Mouse (Mus musculus) liver, embryonic 15.5 days (tissue): ENCODE results near the gene Dap3. TPM values are rescaled to one million over a fixed set of nuclear protein-coding genes. Genes with fewer than 3 reads are reported as not detected.

Experiments used
- ATAC-seq: fragments of 200-750 bp; cut with Nextera tagmentation; 2 replicates; pipeline ENCODE4 v1.8.0; 2017; ENCODE audit warnings: moderate number of reproducible peaks, mild to moderate bottlenecking, moderate library complexity; ENCODE audit not compliant: insufficient read depth
- H3K27ac ChIP-seq: fragments of 300-500 bp; sonication (generic); replicated peaks from 2 replicates; pipeline ENCODE4 v1.5.1; 2015; ENCODE audit warnings: mild to moderate bottlenecking, inconsistent platforms
- H3K27me3 ChIP-seq: fragments of 300-500 bp; sonication (generic); 2 replicates; pipeline ENCODE4 v1.6.1; 2015; ENCODE audit warnings: mild to moderate bottlenecking, inconsistent platforms
- H3K36me3 ChIP-seq: fragments of 300-500 bp; sonication (generic); replicated peaks from 2 replicates; pipeline ENCODE4 v1.6.1; 2015; ENCODE audit warnings: moderate library complexity, mild to moderate bottlenecking, inconsistent platforms
- H3K4me1 ChIP-seq: fragments of 300-500 bp; sonication (generic); replicated peaks from 2 replicates; pipeline ENCODE4 v1.6.1; 2015; ENCODE audit warnings: inconsistent platforms
- H3K4me2 ChIP-seq: fragments of 300-500 bp; sonication (generic); 2 replicates; pipeline ENCODE4 v1.6.1; 2015; ENCODE audit warnings: moderate library complexity, mild to moderate bottlenecking, inconsistent platforms
- H3K4me3 ChIP-seq: fragments of 300-500 bp; sonication (generic); replicated peaks from 2 replicates; pipeline ENCODE4 v1.5.1; 2015; ENCODE audit warnings: mild to moderate bottlenecking, inconsistent platforms
- H3K9ac ChIP-seq: fragments of 300-500 bp; sonication (generic); 2 replicates; pipeline ENCODE4 v1.6.1; 2015; ENCODE audit warnings: moderate library complexity, mild to moderate bottlenecking, inconsistent platforms
- H3K9me3 ChIP-seq: fragments of 300-500 bp; sonication (generic); replicated peaks from 2 replicates; pipeline ENCODE4 v1.6.1; 2016; ENCODE audit warnings: inconsistent platforms
- WGBS: fragments of 180-500 bp; shearing (Covaris S2); methylation state at CpG from one replicate; pipeline ENCODE4 v1.1.7; 2015; ENCODE audit warnings: mixed read lengths; ENCODE audit not compliant: insufficient replicate concordance; 5-methylcytosine and 5-hydroxymethylcytosine counted together
- polyA plus RNA-seq: library from polyadenylated mRNA; unstranded; fragments of >200 nt; fragmentation: Nextera tagmentation; extraction: Ambion mirVana; gene quantifications from 2 replicates; pipeline ENCODE4 v1.2.1, GENCODE M21; 2015

Dap3 gene
- polyA plus RNA-seq, 1 experiment from 2014 or later: 88.9 TPM

GRCm38 (mm10) chr3:88944109-88944508 lies 6.9 kb downstream of the Dap3 start:
- Histone ChIP-seq H3K9ac (no peak overlapping the region), H3K4me2 (no peak overlapping the region), H3K4me1 (peaks cover 33% of the 10 kb centered on the region), H3K27ac (no peak overlapping the region), H3K27me3 (no peaks in the 10 kb centered on the region), H3K36me3 (peaks cover 25% of the 10 kb centered on the region), H3K9me3 (no peaks in the 10 kb centered on the region), H3K4me3 (no peak overlapping the region)
- ATAC-seq: no peak
- 40% methylated on average over 4 of the region's 4 CpGs for WGBS

DNA sequence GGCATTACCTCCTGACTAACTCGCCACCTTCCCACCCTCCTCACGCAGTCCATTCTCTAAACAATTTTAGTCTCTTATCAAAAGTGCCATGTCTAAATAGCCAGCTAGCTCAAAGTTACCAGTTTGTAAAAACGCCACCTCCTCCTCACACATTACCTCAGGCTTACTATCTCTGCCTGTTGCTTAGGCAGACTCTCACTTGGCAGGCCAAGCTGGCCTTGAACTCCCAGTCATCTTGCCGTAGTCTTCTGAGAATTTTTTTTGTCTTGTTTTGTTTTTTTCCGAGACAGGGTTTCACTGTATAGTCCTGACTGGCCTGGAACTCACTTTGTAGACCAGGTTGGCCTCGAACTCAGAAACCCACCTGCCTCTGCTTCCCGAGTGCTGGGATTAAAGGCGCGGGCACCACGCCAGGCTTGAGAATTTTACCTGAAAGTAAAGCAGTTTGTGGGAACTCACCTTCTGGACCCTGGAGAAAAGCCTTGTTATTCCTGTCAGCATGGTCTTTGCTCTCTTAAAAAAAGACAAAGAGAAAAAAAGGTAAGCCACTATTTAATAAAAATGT lies 8.6 kb downstream of the Dap3 start:
- no peak for ATAC-seq
- no peak overlapping the region for H3K9ac ChIP-seq
- H3K27me3 ChIP-seq: no peaks in the 10 kb centered on the region
- no peak overlapping the region for H3K4me3 ChIP-seq
- H3K9me3 ChIP-seq: no peaks in the 10 kb centered on the region
- peaks cover 38% of the 10 kb centered on the region for H3K36me3 ChIP-seq
- WGBS: 86% methylated on average over 10 of the region's 10 CpGs
- no peak overlapping the region for H3K4me2 ChIP-seq
- peaks cover 17% of the 10 kb centered on the region for H3K4me1 ChIP-seq
- H3K27ac ChIP-seq: no peak overlapping the region

DNA sequence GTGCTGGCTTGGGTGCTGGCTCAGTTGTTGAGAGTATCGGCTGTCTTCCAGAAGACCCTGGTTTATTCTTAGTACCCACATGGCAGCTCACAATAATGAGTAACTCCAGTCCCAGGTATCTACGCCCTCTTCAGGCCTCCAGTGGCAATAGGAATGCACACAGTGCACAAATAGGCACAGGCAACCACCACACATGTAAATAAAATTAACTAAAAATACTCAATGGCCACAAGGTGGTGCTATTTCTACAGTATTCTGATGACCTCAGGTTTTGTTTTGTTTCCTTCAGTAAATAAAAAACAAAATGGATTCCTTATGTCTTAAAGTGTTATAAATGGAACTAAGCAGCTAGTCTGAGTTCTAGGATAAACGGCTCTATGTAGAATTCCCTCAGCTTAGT lies 11.2 kb downstream of the Dap3 start:
- Histone ChIP-seq H3K4me3 (no peak overlapping the region), H3K27ac (no peak overlapping the region), H3K4me1 (peaks cover 10% of the 10 kb centered on the region), H3K9me3 (no peaks in the 10 kb centered on the region), H3K4me2 (no peak overlapping the region), H3K36me3 (peaks cover 48% of the 10 kb centered on the region), H3K9ac (no peak overlapping the region), H3K27me3 (no peaks in the 10 kb centered on the region)
- no peak for ATAC-seq
- 56% methylated on average over 3 of the region's 3 CpGs for WGBS

DNA sequence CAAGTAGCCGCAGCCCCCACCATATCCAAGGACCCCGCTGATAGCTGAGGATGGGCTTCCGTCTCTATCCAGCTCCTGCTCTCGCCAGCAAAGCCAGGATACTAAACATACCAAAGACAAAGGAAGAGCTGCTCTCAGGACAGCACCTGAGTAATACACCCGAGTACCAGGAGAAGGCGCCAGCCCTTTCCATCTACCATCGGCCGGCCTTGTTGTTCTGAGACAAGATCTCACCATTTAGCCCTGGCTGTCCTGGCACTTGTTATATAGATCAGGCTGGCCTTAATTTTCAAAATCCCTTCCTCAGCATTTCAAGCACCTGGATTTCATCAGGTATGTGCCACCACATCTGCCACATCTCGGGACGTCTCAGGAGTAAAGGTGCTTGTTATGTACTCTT lies 11.9 kb downstream of the Dap3 start:
- Histone ChIP-seq H3K27ac (no peak overlapping the region), H3K36me3 (peaks cover 55% of the 10 kb centered on the region), H3K4me3 (no peak overlapping the region), H3K4me2 (no peak overlapping the region), H3K9me3 (no peaks in the 10 kb centered on the region), H3K27me3 (no peaks in the 10 kb centered on the region), H3K4me1 (peaks cover 6% of the 10 kb centered on the region), H3K9ac (no peak overlapping the region)
- no peak for ATAC-seq
- 83% methylated on average over 10 of the region's 10 CpGs for WGBS

GRCm38 (mm10) chr3:88929501-88929900 lies 21.5 kb downstream of the Dap3 start:
- Histone ChIP-seq H3K27me3 (no peaks in the 10 kb centered on the region), H3K4me1 (no peaks in the 10 kb centered on the region), H3K9me3 (no peaks in the 10 kb centered on the region), H3K4me2 (no peak overlapping the region), H3K4me3 (no peak overlapping the region), H3K27ac (no peak overlapping the region), H3K36me3 (peaks cover 85% of the 10 kb centered on the region), H3K9ac (no peak overlapping the region)
- WGBS: 68% methylated on average over 3 of the region's 3 CpGs
- no peak for ATAC-seq

- no peak overlapping the region for H3K4me3 ChIP-seq
- WGBS: 86% methylated on average over 2 of the region's 2 CpGs
- H3K36me3 ChIP-seq: peaks cover 85% of the 10 kb centered on the region
- no peaks in the 10 kb centered on the region for H3K27me3 ChIP-seq
- no peak for ATAC-seq
- H3K27ac ChIP-seq: no peak overlapping the region
- no peak overlapping the region for H3K9ac ChIP-seq
- H3K4me1 ChIP-seq: no peaks in the 10 kb centered on the region
- H3K4me2 ChIP-seq: no peak overlapping the region
- H3K9me3 ChIP-seq: no peaks in the 10 kb centered on the region
These were observed 25.3 kb downstream of the Dap3 start for GRCm38 (mm10) chr3:88925651-88926050.

DNA sequence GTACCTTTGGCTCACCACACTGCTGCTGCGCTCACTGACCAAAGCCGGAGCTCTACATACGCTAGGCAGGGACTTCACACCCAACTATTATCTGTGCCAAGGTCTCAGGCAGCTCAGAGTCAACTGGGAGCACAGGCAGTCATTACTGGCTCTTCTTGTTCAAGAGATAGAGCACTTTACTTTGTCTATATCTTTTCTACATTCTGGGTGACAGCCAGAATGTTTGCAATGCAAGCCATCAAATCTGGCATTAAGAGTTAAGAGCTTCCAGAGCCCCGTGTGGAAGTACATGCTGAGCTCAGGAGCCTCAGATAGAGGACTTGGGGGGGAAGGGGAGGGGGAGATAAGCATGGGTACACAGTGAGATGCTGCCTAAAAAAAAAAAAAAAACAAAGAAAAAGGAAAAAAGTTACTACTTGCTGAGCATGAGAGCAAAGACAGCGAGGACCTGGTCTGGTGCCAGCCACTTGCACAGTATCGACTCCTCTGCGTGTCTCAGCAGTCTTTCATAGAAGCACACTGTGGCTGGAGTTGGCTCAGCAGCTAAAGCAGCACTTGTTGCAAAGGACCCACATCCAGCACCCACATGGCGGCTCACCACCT lies 26.9 kb downstream of the Dap3 start:
- H3K4me3 ChIP-seq: no peak overlapping the region
- H3K36me3 ChIP-seq: peaks cover 72% of the 10 kb centered on the region
- no peaks in the 10 kb centered on the region for H3K9me3 ChIP-seq
- no peaks in the 10 kb centered on the region for H3K27me3 ChIP-seq
- no peak overlapping the region for H3K9ac ChIP-seq
- WGBS: 74% methylated on average over 8 of the region's 8 CpGs
- H3K4me2 ChIP-seq: no peak overlapping the region
- no peak for ATAC-seq
- H3K27ac ChIP-seq: no peak overlapping the region
- no peaks in the 10 kb centered on the region for H3K4me1 ChIP-seq

- no peak overlapping the region for H3K9ac ChIP-seq
- 83% methylated on average over 9 of the region's 9 CpGs for WGBS
These were observed 29.6 kb downstream of the Dap3 start for GRCm38 (mm10) chr3:88921411-88921810.

GRCm38 (mm10) chr3:88918981-88919380 lies 32.0 kb downstream of the Dap3 start:
- 76% methylated on average over 13 of the region's 13 CpGs for WGBS
- Histone ChIP-seq H3K4me2 (no peak overlapping the region), H3K4me3 (no peak overlapping the region), H3K9ac (no peak overlapping the region), H3K4me1 (peaks cover 7% of the 10 kb centered on the region), H3K27me3 (no peaks in the 10 kb centered on the region), H3K36me3 (peaks cover 34% of the 10 kb centered on the region), H3K9me3 (no peaks in the 10 kb centered on the region), H3K27ac (no peak overlapping the region)
- ATAC-seq: no peak

More at GRCm38 (mm10) chr3:88921411-88921810, 29.6 kb downstream of the Dap3 start:
- peaks cover 48% of the 10 kb centered on the region for H3K36me3 ChIP-seq
- no peak overlapping the region for H3K27ac ChIP-seq
- no peak overlapping the region for H3K4me2 ChIP-seq
- H3K4me3 ChIP-seq: no peak overlapping the region
- ATAC-seq: no peak
- no peaks in the 10 kb centered on the region for H3K27me3 ChIP-seq
- H3K9me3 ChIP-seq: no peaks in the 10 kb centered on the region
- no peaks in the 10 kb centered on the region for H3K4me1 ChIP-seq

DNA sequence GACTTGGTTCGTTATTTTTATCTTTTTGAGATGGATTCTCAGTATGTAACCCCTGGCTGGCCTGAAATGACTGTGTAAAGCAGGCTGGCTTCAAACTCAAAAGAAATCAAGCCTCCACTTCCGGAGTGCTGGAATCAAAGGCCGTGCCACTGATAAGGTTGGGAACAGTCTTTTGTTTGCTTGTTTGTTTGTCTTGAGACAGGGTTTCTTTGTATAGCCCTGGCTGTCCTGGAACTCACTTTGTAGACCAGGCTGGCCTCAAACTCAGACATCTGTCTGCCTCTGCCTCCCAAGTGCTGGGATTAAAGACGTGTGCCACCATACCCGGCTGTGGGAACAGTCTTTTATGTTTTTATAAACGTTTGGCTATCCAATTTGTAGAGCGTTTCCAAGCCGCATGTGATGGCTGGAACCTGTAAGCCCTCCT lies 36.6 kb downstream of the Dap3 start:
- Histone ChIP-seq H3K27me3 (no peaks in the 10 kb centered on the region), H3K9me3 (no peaks in the 10 kb centered on the region), H3K27ac (peak overlapping the region; percentile 69), H3K9ac (peak overlapping the region; percentile 59), H3K4me3 (peak overlapping the region; percentile 66), H3K36me3 (peaks cover 26% of the 10 kb centered on the region), H3K4me1 (peaks cover 19% of the 10 kb centered on the region), H3K4me2 (peak overlapping the region; percentile 97)
- ATAC-seq: peak; percentile 10; the same call in 1 of the 2 replicates
- WGBS: 25% methylated on average over 8 of the region's 8 CpGs

GRCm38 (mm10) chr3:88913511-88914383 lies 37.2 kb downstream of the Dap3 start, which contains the start of gene Msto1:
TSS of gene Msto1 (minus strand) at chr3:88913999.
- Histone ChIP-seq H3K27ac (peak within 1 kb of the TSS; percentile 69), H3K36me3 (peaks cover 33% of the 10 kb centered on the region), H3K9ac (peak within 1 kb of the TSS; percentile 59), H3K9me3 (no peaks in the 10 kb centered on the region), H3K27me3 (no peaks in the 10 kb centered on the region), H3K4me1 (peaks cover 19% of the 10 kb centered on the region), H3K4me3 (peak within 1 kb of the TSS; percentile 66), H3K4me2 (peak within 1 kb of the TSS; percentile 97)
- WGBS: under 1% methylated on average over 61 of the region's 62 CpGs
- peak; percentile 96 for ATAC-seq
